Mouse (Mus musculus): Measurements from ENCODE around the gene Dgkb.

DNA sequence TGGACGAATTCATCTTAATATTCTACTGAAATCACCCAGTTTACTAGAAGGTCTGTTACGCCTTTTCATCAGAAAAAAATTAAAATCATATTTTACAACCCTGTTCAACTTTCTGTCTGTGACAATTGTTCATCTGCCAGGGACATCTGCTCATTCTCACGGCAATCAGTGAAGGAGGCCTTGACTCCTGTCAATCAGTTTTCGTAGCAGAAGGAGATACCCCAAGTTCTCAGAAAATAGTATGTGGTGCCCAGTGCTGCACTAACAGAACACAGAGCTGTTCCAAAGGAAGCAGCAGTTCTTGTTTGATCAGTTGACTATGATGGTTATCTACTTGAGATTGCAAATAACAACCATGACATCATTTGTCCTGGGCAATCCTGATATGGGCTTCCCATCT lies 307.8 kb downstream of the Dgkb start:
- TF ChIP-seq MYC (IDR thresholded peaks at IDR 0.05; ENCODE audit: low read depth, low read length) = no peak
- TF ChIP-seq CHD2 (IDR thresholded peaks at IDR 0.05; ENCODE audit: low read length) = no peak
- TF ChIP-seq POLR2A (IDR thresholded peaks at IDR 0.05; ENCODE audit: low read depth, low read length) = no peak
- TF ChIP-seq CTCF (conservative IDR thresholded peaks at IDR 0.05 in 1 of 2, IDR thresholded peaks at IDR 0.05 in 1 of 2; ENCODE audit: low read depth in 2 of 2, low read length in 2 of 2) = no peak
- TF ChIP-seq ZNF384 (IDR thresholded peaks at IDR 0.05; ENCODE audit: low read depth, low read length) = no peak
- no peak for TF ChIP-seq CHD1 (IDR thresholded peaks at IDR 0.05; ENCODE audit: low read depth, low read length)
